Mouse (Mus musculus) gastrocnemius, postnatal 36 days (tissue): ENCODE measurements at regions not wholly inside any gene's neighbourhood (a gene's known extent, or its start where the extent isn't known, plus 50 kb on each side); places are given as distances from the start of the nearest gene placed in this dataset.
"Not testable (repeated sequence)": the region's sequence is repeated elsewhere in the genome, so short reads cannot be mapped to it uniquely, and the experiment has no call there.

ENCODE experiments used
- DNase-seq, 2 experiments: peaks; one replicate each; pipeline ENCODE4 v3.0.0; 2022
- intact Hi-C: fragments of 180-260 bp; cut with DNase I; formaldehyde crosslinking; loops from one replicate; pipeline ENCODE4 v1.15.1; 2025

DNA sequence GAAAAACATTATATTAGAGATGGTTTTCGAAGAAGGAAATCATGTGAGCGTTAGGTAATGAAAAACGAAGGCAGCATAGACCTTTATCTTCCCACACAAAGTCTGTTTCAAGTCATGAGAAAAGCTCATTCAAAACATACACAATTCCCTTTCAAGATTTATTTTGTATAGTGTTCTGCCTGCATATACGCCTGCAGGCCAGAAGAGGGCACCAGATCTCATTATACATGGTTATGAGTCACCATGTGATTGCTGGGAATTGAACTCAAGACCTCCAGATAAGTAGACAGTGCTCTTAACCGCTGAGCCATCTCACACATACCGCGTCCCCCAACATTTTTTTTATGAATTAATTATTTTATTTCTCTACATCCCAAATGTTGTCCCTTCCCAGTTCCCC lies 578.3 kb upstream of the Ccdc54 start:
- intact Hi-C loops = no loop called here
- DNase-seq = no peak

DNA sequence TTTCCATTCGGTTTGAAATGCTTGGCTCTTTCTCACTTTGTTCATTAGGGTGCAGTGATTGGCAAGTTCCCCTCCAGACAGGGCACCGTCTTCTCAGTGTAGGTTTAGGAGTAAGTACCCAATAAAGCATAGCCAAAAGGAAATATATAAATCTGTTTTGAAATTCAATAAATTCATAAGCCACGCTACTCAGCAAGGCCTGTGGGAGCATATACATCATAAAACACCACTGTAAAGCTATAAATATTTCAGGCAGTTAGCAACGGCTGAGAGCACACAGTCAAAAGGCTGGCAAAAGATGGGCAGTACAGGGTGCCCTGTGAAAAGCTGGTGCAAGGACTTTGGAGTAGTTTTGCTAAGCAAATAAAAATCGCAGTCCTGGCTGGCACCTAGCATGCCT lies 569.8 kb upstream of the Ccdc54 start:
- no peak for DNase-seq
- intact Hi-C loops = no loop called here

GRCm38 (mm10) chr16:51138575-51138974 lies 547.6 kb upstream of the Ccdc54 start:
- intact Hi-C loops = no loop called here
- no peak for DNase-seq

DNA sequence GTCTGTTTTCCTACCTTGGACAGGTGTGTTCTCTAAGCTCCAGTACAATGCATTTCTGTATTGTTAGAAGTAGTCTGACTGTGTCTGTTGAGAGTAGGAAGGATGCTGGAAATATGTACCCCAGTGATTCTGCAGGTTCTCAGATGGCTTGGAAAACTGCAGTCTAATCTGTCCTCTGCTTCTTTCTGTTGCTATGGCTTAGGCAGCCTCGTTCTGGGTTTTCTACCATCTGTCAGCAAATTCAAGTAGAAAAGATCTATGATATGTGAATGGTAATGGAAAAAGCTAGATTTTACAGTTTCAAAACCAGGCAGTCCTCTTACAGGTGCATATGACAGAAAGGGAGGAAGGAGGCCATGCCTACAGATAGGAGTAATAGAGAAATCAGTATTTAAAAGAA lies 528.9 kb upstream of the Ccdc54 start:
- intact Hi-C loops = no loop called here
- no peak for DNase-seq

- intact Hi-C loops = no loop called here
These were observed 527.4 kb upstream of the Ccdc54 start for GRCm38 (mm10) chr16:51118365-51118764.

DNA sequence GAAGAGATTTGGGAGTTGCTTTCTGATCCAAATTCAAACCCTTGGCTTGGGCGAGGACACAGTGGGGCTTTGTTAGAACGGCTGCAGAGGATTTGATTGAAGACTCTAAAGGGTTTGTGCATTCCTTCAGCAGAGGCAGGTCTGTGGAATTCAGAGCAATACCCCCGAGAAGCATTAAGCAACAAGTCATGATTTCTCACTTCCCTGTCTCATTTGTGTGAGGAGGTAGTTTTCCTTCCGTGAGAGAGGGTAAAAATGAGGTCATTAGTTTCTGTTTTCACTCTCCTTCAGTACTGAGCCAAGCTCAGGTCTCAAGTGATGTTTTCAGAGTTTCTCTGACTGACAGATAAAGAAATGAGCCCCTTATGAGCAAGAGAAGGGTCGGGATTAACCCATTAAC lies 526.9 kb upstream of the Ccdc54 start:
- intact Hi-C loops = no loop called here
- no peak for DNase-seq

More at GRCm38 (mm10) chr16:51118365-51118764, 527.4 kb upstream of the Ccdc54 start:
- DNase-seq = no peak

GRCm38 (mm10) chr16:51109864-51110263 lies 518.9 kb upstream of the Ccdc54 start:
- intact Hi-C loops = no loop called here
- no peak for DNase-seq

- intact Hi-C loops = no loop called here
- no peak for DNase-seq
These were observed 516.5 kb upstream of the Ccdc54 start for GRCm38 (mm10) chr16:51107421-51107820.

- intact Hi-C loops = no loop called here
- DNase-seq = no peak
These were observed 495.6 kb upstream of the Ccdc54 start for GRCm38 (mm10) chr16:51086556-51086955.

- DNase-seq = no peak
- intact Hi-C loops = no loop called here
These were observed 489.2 kb upstream of the Ccdc54 start for GRCm38 (mm10) chr16:51080146-51080545.

- no peak for DNase-seq
- intact Hi-C loops = no loop called here
These were observed 457.7 kb upstream of the Ccdc54 start for GRCm38 (mm10) chr16:51048650-51049049.

- intact Hi-C loops = no loop called here
- DNase-seq = no peak
These were observed 457.2 kb upstream of the Ccdc54 start for GRCm38 (mm10) chr16:51048169-51048568.

DNA sequence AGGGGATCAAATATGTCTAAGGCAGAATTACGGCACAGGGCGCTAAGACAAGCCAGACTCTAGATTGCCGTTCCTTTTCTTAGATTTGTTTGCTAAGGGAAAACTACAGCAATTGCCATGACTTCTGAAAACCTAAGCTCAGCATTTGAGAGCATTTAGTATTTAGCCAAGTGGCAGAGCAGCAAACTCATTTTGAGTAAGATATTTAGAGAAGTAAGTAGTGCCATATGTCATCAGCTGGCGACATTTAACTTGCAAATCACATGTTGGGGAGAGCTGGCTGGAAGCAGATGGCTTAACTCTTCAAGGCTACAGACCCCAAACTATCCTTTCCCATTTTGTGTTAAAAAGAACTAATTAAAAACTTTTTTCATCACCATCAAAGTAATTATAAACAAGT lies 450.4 kb upstream of the Ccdc54 start:
- intact Hi-C loops = no loop called here

GRCm38 (mm10) chr16:51002876-51003275 lies 411.9 kb upstream of the Ccdc54 start:
- no peak for DNase-seq
- intact Hi-C loops = no loop called here

More for the DNA sequence above, 450.4 kb upstream of the Ccdc54 start:
- DNase-seq = no peak

- intact Hi-C loops = loop anchor here (5.0 kb wide), 1 partner anchor 278 kb away; no protein-coding TSS in a partner anchor
- DNase-seq = no peak
These were observed 373.4 kb upstream of the Ccdc54 start for GRCm38 (mm10) chr16:50964395-50964794.

- intact Hi-C loops = no loop called here
- DNase-seq = no peak
These were observed 353.1 kb upstream of the Ccdc54 start for GRCm38 (mm10) chr16:50944091-50944490.

- DNase-seq, intact Hi-C loops: not testable (repeated sequence)
These were observed 352.6 kb upstream of the Ccdc54 start for GRCm38 (mm10) chr16:50943581-50943980.

DNA sequence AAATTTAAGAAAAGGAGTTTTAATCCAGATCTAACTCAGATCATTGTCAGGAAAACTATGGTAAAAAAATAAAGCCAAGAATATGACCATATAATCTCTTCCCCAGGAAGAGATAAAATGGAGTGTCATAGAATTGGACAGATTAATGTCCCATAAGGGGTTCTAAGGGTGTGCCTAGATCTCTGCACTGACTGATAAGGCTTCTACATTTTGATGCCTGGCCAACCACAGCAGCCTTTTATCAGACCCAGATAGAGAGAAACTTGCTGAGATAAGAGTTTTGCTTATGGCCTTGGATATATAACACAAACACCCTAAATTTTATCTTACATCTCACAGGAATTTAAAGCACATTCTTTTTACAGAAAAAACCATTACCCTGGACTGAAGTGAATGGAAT lies 351.3 kb upstream of the Ccdc54 start:
- DNase-seq = no peak
- intact Hi-C loops = no loop called here

DNA sequence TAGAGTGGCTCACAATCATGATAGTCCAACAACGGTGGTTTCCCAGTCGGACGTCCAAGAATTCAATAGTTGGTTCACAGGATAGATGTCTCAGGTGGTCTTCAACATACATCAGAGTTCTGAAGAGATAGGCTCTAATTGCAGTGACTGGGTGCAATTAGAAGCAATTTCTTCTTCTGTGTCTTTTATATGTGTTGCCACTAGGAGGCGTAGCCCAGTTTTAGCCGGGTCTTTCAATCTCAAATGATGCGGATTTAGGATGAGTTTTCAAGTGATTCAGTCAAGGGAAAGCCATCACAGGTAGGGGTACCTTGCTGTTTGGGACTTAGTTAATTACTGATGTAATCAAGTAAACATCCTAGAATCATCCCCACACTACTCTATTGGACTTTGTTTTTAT lies 348.4 kb upstream of the Ccdc54 start:
- no peak for DNase-seq
- intact Hi-C loops = no loop called here

- intact Hi-C loops = no loop called here
- no peak for DNase-seq
These were observed 316.8 kb upstream of the Ccdc54 start for GRCm38 (mm10) chr16:50907732-50908131.

DNA sequence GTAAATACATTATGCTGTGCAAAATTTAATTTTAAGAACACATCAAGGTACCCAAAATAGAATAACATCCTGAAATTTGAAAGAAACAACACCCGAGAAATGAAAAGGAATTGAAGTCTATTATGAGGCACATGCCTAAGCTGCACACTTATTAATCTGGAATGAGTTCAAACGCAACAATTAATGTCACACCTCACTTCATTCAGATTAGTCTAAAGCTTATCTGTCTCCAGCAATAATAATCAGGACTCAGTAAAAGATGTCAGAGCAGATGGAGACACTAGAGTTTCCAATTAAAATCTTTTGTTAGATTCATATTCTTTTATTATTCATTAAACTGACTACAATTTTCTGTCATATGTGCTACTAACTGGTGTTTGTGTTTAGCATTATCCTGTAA lies 308.2 kb upstream of the Ccdc54 start:
- DNase-seq = no peak
- intact Hi-C loops = no loop called here

DNA sequence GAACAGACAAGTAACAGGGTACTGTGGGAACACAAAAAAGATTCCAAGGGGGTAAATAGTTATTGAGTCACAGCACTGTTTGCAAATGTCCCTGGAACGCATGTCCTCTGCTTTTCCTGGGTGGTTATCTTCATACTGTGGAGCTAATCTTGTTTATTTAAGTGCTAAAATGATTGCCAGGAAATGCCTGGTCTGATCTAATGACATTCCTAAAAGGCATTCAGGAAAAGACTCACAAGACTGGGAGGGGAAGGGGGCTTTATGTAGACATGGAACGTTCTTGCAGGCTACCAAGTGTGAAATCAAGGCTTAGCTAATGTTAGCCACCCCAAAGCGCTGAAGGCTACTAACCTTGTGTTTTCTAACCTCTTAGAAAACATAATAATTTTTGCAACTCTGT lies 287.0 kb upstream of the Ccdc54 start:
- DNase-seq = no peak
- intact Hi-C loops = no loop called here

GRCm38 (mm10) chr16:50871318-50871717 lies 280.4 kb upstream of the Ccdc54 start:
- intact Hi-C loops = no loop called here
- no peak for DNase-seq
